Mouse (Mus musculus): ENCODE measurements around the gene Dpm2. TPM values are rescaled to one million over a fixed set of nuclear protein-coding genes. Genes with fewer than 3 reads are reported as not detected.

The Dpm2 gene
- polyA plus RNA-seq, 1 experiment: 35.1 TPM

GRCm38 (mm10) chr2:32574901-32575585, 4.4 kb downstream of the Dpm2 start:
- no peak overlapping the region for H3K27ac ChIP-seq (ENCODE audit: insufficient read depth, low read length)

DNA sequence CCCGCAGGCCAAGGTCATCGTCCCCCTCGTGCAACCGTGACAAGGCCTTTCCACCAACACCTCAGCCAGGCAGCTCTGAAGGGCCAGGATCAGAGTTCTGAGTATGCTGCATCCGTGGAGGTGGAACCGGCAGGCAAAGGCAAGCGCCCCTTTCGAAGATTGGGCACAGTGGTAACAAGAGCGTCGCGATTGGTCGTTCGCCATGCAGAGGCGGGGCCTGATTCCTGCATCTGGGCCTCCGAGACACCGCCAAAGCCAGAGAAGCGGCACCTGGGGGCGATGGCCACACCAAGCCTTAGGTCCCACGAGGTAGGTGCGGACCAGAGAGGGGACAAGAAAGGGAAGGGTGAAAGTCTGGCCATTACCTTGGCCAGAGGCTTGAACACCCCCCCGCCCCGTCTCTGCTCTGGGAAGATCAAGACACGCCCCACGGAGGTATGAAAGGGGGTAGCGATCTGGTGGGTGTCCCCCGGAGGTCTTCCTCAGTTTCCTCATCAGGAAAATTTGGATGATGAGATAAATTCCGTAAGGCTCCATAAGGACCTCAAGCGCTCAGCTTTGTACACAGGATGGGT, 5.0 kb downstream of the Dpm2 start, which contains the start of gene 9430097D07Rik:
TSS of gene 9430097D07Rik (minus strand) at position 99 of the 575 bp plus-strand sequence.
- Histone ChIP-seq H3K9ac (ENCODE audit: low read depth, poor library complexity, severe bottlenecking) (peak within 1 kb of the TSS; percentile 50), H3K9me3 (replicated peaks; ENCODE audit: control insufficient read depth, insufficient read depth, low read length, poor library complexity, severe bottlenecking) (no peaks in the 10 kb centered on the region), H3K27ac (ENCODE audit: insufficient read depth, low read length) (no peak within 1 kb of the TSS), H3K27me3 (ENCODE audit: control insufficient read depth, insufficient read depth, low read length, poor library complexity, severe bottlenecking) (no peaks in the 10 kb centered on the region), H3K36me3 (ENCODE audit: control insufficient read depth, insufficient read depth, low read length, poor library complexity, severe bottlenecking) (no peaks in the 10 kb centered on the region), H3K4me1 (ENCODE audit: control insufficient read depth, insufficient read depth, low read length) (no peaks in the 10 kb centered on the region), H3K4me3 (ENCODE audit: low read depth, low read length) (peak within 1 kb of the TSS; percentile 85)
- no peak for TF ChIP-seq POLR2A (IDR thresholded peaks at IDR 0.05; ENCODE audit: insufficient read depth, low read length)
- no peak for TF ChIP-seq CTCF (IDR thresholded peaks at IDR 0.05; ENCODE audit: low read depth, low read length)
- TF ChIP-seq EP300 (IDR thresholded peaks at IDR 0.05; ENCODE audit: insufficient read depth, low read depth, low read length): no peak

More at GRCm38 (mm10) chr2:32574901-32575585, 4.4 kb downstream of the Dpm2 start:
- H3K9ac ChIP-seq (ENCODE audit: low read depth, poor library complexity, severe bottlenecking): peak overlapping the region; percentile 50
- peak overlapping the region; percentile 85 for H3K4me3 ChIP-seq (ENCODE audit: low read depth, low read length)
- H3K36me3 ChIP-seq (ENCODE audit: control insufficient read depth, insufficient read depth, low read length, poor library complexity, severe bottlenecking): no peaks in the 10 kb centered on the region
- no peaks in the 10 kb centered on the region for H3K4me1 ChIP-seq (ENCODE audit: control insufficient read depth, insufficient read depth, low read length)
- no peaks in the 10 kb centered on the region for H3K27me3 ChIP-seq (ENCODE audit: control insufficient read depth, insufficient read depth, low read length, poor library complexity, severe bottlenecking)
- TF ChIP-seq EP300 (IDR thresholded peaks at IDR 0.05; ENCODE audit: insufficient read depth, low read depth, low read length): no peak
- TF ChIP-seq CTCF (IDR thresholded peaks at IDR 0.05; ENCODE audit: low read depth, low read length): peak; percentile 80
- no peaks in the 10 kb centered on the region for H3K9me3 ChIP-seq (replicated peaks; ENCODE audit: control insufficient read depth, insufficient read depth, low read length, poor library complexity, severe bottlenecking)

DNA sequence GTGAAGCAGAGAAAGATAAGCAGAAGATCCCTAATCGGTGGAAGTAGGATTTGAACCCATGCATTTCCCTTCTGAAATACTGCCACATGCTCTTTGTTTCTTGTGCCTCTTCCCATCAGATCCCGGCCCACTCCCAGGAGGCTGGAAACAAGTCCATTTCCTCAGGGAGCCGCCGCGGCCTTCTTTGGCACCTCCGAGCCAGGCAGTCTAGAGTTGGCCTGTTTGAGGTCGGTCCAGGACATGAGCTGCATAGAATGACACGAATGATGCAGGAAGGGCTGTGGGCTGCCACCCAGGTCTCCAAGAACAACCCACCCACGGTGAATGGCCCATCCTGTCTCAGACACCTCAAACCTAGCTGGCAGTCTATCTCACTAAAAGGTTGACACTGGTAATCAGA, 5.9 kb downstream of the Dpm2 start:
- no peaks in the 10 kb centered on the region for H3K9me3 ChIP-seq (replicated peaks; ENCODE audit: control insufficient read depth, insufficient read depth, low read length, poor library complexity, severe bottlenecking)
- no peak overlapping the region for H3K4me3 ChIP-seq (ENCODE audit: low read depth, low read length)
- H3K27ac ChIP-seq (ENCODE audit: insufficient read depth, low read length): no peak overlapping the region
- H3K4me1 ChIP-seq (ENCODE audit: control insufficient read depth, insufficient read depth, low read length): no peaks in the 10 kb centered on the region
- H3K9ac ChIP-seq (ENCODE audit: low read depth, poor library complexity, severe bottlenecking): no peak overlapping the region
- TF ChIP-seq EP300 (IDR thresholded peaks at IDR 0.05; ENCODE audit: insufficient read depth, low read depth, low read length): no peak
- TF ChIP-seq CTCF (IDR thresholded peaks at IDR 0.05; ENCODE audit: low read depth, low read length): no peak
- TF ChIP-seq POLR2A (IDR thresholded peaks at IDR 0.05; ENCODE audit: insufficient read depth, low read length): no peak
- H3K27me3 ChIP-seq (ENCODE audit: control insufficient read depth, insufficient read depth, low read length, poor library complexity, severe bottlenecking): no peaks in the 10 kb centered on the region
- H3K36me3 ChIP-seq (ENCODE audit: control insufficient read depth, insufficient read depth, low read length, poor library complexity, severe bottlenecking): no peaks in the 10 kb centered on the region

DNA sequence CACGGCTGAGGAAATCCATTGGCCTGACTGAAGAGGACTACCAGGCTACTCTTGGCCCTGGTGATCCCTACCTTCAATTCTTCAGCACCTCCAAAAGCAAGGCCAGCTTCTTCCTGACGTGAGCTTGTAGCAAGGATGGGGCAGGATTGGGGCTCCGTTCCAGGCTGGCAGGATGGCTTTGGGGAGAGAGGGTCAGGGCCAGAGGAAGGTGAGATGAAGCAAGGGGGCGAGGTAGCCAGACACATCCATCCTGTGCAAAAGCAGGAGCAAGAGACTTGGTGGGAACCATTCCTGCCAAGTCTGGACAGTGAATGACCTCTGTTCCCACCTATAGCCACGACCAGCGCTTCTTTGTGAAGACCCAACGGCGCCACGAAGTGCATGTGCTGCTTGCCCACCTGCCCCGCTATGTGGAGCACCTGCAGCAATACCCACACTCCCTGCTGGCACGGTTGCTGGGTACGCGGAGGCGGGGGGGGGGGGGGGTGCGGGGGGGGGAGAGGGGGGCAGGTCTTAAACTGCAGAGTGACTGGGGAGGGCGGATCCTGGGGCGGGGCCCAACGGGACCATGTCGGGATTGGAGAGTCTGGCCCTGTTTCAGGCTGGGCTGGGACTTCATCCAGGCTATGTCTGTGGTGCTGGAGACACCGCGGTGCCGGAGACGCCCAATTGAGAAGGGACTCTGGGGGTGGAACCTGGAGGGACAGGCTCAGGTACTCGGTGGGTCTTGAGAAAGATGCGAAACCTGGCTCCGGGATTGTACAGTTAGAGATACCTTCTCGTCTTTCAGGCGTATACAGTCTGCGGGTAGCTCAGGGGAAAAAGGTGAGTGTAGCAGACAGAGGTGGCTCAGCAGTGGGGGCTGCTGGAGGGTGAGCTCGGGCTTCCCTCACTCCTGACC, 7.7 kb downstream of the Dpm2 start:
- H3K4me3 ChIP-seq (ENCODE audit: low read depth, low read length): 0 out of 2 replicates have a peak overlapping the region, but pooled peaks have one; percentile 16
- H3K27ac ChIP-seq (ENCODE audit: insufficient read depth, low read length): no peak overlapping the region
- H3K27me3 ChIP-seq (ENCODE audit: control insufficient read depth, insufficient read depth, low read length, poor library complexity, severe bottlenecking): no peaks in the 10 kb centered on the region
- no peaks in the 10 kb centered on the region for H3K36me3 ChIP-seq (ENCODE audit: control insufficient read depth, insufficient read depth, low read length, poor library complexity, severe bottlenecking)
- no peaks in the 10 kb centered on the region for H3K9me3 ChIP-seq (replicated peaks; ENCODE audit: control insufficient read depth, insufficient read depth, low read length, poor library complexity, severe bottlenecking)
- TF ChIP-seq CTCF (IDR thresholded peaks at IDR 0.05; ENCODE audit: low read depth, low read length): no peak
- TF ChIP-seq EP300 (IDR thresholded peaks at IDR 0.05; ENCODE audit: insufficient read depth, low read depth, low read length): no peak
- TF ChIP-seq POLR2A (IDR thresholded peaks at IDR 0.05; ENCODE audit: insufficient read depth, low read length): no peak
- H3K4me1 ChIP-seq (ENCODE audit: control insufficient read depth, insufficient read depth, low read length): no peaks in the 10 kb centered on the region
- no peak overlapping the region for H3K9ac ChIP-seq (ENCODE audit: low read depth, poor library complexity, severe bottlenecking)

DNA sequence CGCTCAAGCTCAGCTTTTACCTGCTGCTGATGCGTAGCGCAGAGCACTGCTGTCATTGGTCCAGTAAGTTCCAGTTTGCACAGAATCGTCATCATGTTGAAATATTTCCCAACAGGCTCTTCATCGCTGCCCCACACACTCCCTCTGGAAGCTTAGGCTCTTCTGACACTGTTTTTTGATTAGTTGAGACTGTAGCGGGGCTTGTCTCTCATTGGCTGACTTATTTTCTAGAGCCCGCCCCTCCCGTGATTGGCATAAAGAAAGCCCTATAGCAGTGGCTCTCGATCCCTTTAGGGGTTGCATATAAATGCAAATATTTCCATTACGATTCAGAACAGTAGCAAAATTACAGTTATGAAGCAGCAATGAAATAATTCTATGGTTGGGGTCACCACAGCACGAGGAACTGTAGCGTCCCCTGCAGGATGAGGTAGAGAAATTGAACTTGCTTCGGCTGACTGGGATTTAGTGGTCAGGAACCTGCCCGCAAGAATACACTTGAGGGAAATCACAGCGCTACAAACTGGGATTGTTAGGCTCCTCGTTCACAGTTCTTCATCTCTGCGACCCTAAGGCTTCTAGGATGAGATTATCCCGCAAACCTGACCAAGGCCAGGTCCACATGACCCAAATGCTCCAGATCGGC, 10.9 kb downstream of the Dpm2 start:
- Histone ChIP-seq H3K4me1 (ENCODE audit: control insufficient read depth, insufficient read depth, low read length) (peaks cover 2% of the 10 kb centered on the region), H3K27ac (ENCODE audit: insufficient read depth, low read length) (no peak overlapping the region), H3K9ac (ENCODE audit: low read depth, poor library complexity, severe bottlenecking) (peak overlapping the region; percentile 17; the same call in 1 of the 2 replicates), H3K4me3 (ENCODE audit: low read depth, low read length) (peak overlapping the region; percentile 53), H3K9me3 (replicated peaks; ENCODE audit: control insufficient read depth, insufficient read depth, low read length, poor library complexity, severe bottlenecking) (no peaks in the 10 kb centered on the region), H3K36me3 (ENCODE audit: control insufficient read depth, insufficient read depth, low read length, poor library complexity, severe bottlenecking) (no peaks in the 10 kb centered on the region), H3K27me3 (ENCODE audit: control insufficient read depth, insufficient read depth, low read length, poor library complexity, severe bottlenecking) (no peaks in the 10 kb centered on the region)
- TF ChIP-seq CTCF (IDR thresholded peaks at IDR 0.05; ENCODE audit: low read depth, low read length) (no peak), POLR2A (IDR thresholded peaks at IDR 0.05; ENCODE audit: insufficient read depth, low read length) (no peak), EP300 (IDR thresholded peaks at IDR 0.05; ENCODE audit: insufficient read depth, low read depth, low read length) (no peak)

All from ES-Bruce4 (cell line).